Mouse (Mus musculus): ENCODE results near the gene Sox8. TPM values are rescaled to one million over a fixed set of nuclear protein-coding genes. Genes with fewer than 3 reads are reported as not detected.

Gene Sox8
- total RNA-seq (2017), result 1.2 TPM in 1 of 3 replicates, not detected in the others

DNA sequence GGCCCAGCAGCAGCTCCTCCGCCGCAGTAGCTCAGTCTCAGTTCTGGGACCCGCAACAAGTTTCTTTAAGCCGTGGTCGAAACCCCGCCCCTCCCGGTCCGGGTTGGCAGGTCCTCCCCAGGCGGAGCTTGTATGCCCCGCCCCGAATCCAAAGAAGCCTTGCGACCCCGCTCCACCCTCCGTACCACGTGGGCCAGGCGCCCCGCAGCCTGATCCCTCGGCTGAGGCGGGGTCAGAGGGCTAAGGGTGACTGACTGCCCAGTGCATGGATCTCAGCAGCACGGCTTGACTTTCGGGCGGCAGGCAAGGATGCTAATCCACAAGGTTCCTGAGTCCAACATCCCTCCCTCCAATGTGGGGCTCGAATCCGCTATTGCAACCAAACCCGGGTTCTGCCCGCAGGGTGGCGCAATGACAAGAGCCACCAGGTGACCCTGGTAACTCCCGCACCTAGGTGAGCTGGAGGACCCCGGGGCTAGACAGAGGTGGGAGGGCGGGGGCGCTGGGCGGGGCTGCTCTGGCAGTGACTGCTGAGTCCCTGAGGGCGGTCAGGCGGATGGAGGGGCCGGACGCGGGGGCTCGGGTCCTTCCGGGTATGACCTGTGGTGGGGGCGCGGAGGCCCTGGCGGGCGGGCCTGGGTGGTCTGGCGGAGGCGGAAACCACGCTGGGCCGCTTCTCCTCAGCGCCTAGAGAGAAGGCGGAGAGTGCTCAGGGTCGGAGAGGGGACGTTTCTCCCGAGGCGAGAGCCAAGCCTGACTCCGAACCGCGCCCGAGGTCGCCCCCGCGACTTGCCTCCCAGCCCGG, at the start of gene Sox8:
TSS of gene Sox8 (minus strand) at position 39 of the 805 bp plus-strand sequence.
- peak; percentile 54 for ATAC-seq (replicated peaks; ENCODE audit: insufficient number of reproducible peaks, low FRiP score, low TSS enrichment, poor library complexity, severe bottlenecking)

GRCm38 (mm10) chr17:25618508-25619056, 48.1 kb upstream of the Sox8 start:
- ATAC-seq (replicated peaks; ENCODE audit: insufficient number of reproducible peaks, low FRiP score, low TSS enrichment, poor library complexity, severe bottlenecking), result no peak

DNA sequence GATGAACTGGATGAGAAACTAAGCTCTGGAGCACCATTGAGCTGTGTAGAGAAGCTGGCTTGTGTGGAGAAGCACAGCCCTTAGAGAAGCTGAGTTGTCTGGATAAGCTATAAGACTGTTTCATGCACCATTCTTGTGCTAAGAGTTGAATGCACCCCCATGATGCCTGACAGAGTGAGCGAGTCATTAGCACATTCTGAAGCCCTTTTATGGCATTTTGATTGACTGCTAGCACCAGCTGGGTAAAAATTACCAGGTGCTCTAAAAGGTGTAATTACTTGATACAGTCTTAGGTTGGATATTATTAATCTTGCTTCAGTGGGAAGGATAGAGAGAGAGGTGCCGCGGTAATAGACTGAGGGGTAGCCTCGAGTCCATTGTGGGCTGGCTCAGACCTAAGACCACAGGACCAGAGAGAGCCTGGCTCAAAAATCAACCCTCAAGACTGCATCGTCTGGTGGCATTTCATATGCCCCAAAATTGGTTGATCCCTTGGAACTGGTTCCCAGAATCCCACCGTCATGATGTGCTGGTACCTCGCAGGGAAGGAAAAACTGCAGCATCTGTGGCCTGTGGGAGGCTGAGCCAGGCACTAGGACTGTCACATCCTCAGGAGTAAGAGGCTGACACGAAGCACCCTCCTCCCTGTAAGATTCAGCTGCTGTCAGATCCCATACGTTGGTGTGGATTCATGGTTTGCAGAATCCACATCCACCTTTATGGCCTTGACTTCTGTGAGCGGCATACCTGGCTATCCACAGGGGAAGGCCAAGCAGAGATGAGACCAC, 44.4 kb upstream of the Sox8 start:
- no peak for ATAC-seq (replicated peaks; ENCODE audit: insufficient number of reproducible peaks, low FRiP score, low TSS enrichment, poor library complexity, severe bottlenecking)

GRCm38 (mm10) chr17:25613323-25613722, 42.8 kb upstream of the Sox8 start:
- ATAC-seq (replicated peaks; ENCODE audit: insufficient number of reproducible peaks, low FRiP score, low TSS enrichment, poor library complexity, severe bottlenecking), result no peak

DNA sequence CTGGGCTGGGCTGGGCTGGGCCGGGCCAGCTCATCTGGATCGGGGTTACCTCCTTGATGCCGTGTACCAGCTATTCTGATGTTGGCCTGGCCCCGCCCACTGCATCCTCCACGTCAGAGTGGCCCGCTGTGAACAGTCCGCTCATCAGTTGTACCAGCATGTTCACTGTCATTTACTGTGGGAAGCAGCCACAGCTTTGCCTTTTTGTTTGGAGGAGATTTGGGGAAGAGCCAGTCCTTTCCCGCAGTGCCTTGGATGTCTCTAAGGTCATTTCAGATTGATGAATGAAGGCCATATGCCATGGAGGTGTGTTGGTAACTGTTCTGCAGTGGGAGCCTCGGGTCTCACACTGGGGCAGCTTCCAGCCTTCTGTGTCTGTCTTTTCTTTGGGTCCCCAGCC, 42.1 kb upstream of the Sox8 start:
- ATAC-seq (replicated peaks; ENCODE audit: insufficient number of reproducible peaks, low FRiP score, low TSS enrichment, poor library complexity, severe bottlenecking), result no peak

DNA sequence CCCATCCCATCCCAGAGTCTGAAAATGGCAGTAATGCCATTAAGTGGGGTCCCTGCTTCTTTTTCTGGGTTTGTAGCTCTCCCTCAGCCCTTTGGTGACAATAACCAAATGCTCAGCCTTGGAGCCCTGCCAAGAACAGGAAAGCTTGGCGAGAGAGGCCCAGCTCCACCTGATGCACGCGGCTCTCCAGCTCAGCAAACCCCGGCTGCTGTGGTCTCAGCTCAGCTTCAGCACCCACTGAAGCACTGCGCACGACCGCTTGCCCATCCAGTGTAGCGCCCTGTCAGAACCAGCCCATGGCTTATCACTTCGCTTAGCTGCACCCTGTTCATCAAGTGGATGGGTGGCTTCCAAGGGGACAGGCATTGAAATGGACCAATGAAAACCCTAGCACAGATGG, 39.7 kb upstream of the Sox8 start:
- no peak for ATAC-seq (replicated peaks; ENCODE audit: insufficient number of reproducible peaks, low FRiP score, low TSS enrichment, poor library complexity, severe bottlenecking)

GRCm38 (mm10) chr17:25609506-25609828, 39.0 kb upstream of the Sox8 start:
- no peak for ATAC-seq (replicated peaks; ENCODE audit: insufficient number of reproducible peaks, low FRiP score, low TSS enrichment, poor library complexity, severe bottlenecking)

DNA sequence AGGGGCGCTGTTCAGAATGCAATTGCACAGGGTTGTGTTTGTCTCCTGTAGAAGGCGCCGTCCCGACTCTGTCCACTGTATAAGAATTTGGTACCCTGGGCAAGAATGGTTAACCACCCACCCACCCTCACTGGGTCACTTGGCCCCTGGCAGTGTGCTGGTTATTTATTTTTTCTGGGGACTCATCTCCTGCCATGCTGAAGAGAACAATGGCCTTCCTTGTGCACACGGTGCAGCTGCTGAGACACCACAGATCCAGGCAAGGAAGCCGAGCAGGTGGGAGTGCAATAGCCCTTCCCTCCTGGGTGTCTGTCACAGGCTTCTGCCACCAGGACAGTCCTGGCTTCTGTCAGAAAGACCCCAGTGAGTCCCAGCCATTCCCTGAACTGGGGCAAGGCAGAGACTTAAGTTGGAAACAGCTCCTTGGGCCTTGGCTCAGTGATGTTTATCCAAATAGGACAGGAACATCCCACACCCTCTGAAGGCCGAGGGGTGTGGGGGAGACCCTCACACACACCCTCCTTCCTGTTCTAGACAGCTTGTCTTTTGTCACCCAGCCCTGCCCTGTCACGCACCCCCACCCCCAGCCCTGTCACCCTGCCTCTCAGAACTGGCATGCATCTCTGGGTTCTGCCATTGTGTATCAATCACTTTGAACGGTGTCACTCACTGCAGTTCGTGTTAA, 38.5 kb upstream of the Sox8 start:
- no peak for ATAC-seq (replicated peaks; ENCODE audit: insufficient number of reproducible peaks, low FRiP score, low TSS enrichment, poor library complexity, severe bottlenecking)

- no peak for ATAC-seq (replicated peaks; ENCODE audit: insufficient number of reproducible peaks, low FRiP score, low TSS enrichment, poor library complexity, severe bottlenecking)
Observed at GRCm38 (mm10) chr17:25608137-25608785, 37.8 kb upstream of the Sox8 start.

DNA sequence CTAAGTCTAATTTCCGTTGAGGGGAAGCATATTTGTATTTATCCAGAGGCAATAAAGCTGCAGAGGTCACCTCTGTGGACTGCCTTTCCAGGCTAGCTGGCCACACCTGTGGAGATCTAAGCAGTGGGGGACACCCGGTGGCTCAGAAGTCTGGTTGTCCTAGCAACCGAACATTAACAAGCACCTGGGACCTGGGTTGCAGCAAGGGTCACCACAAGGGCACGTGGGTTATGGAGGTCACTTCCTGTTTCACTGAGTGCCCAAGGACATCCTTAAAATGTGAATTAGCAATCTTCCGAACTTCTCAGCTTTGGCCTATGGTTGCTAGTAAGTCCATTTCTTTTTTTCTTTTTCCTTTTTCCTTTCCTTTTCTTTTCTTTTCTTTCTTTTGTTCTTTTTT, 33.7 kb upstream of the Sox8 start:
- no peak for ATAC-seq (replicated peaks; ENCODE audit: insufficient number of reproducible peaks, low FRiP score, low TSS enrichment, poor library complexity, severe bottlenecking)

DNA sequence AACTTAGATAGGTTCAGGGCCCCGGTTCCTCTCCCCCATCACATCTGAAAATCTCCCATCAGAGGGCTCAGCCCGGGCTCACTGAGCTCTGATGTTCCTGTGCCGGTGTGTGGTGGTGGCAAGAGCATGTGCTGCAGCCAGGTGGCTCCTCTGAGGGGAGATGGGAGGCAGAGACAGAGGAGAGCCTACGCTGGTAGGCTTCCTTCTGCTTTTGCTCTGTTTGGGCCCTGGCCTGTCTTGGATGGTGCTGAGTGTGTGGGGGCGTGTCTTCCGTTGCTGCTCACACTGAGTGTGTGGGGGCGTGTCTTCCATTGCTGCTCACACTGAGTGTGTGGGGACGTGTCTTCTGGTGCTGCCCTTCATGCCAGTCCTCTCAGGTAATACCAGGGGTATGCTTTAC, 31.9 kb upstream of the Sox8 start:
- ATAC-seq (replicated peaks; ENCODE audit: insufficient number of reproducible peaks, low FRiP score, low TSS enrichment, poor library complexity, severe bottlenecking), result no peak

GRCm38 (mm10) chr17:25597537-25597936, 27.1 kb upstream of the Sox8 start:
- ATAC-seq (replicated peaks; ENCODE audit: insufficient number of reproducible peaks, low FRiP score, low TSS enrichment, poor library complexity, severe bottlenecking), result 0 out of 2 replicates have a peak, but pooled peaks have one; percentile 12

DNA sequence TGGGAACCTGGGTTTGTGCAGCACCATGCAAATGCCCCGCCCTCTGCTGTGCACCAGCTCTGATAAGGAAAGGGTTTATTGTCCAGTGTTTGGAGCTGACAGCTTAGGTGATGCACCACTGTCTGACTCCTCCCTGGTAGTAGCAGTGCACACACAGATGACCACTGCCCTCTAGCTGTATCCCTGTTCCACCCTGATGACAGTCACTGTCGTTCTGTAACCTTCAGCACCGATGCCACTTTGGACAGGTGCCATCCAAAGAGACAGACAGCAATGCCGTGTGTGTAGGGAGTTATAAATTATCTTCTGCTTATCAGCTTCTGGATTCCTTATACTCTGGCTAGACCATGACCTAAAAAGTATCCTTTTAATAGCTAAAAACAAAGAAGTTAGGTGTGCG, 25.0 kb upstream of the Sox8 start:
- no peak for ATAC-seq (replicated peaks; ENCODE audit: insufficient number of reproducible peaks, low FRiP score, low TSS enrichment, poor library complexity, severe bottlenecking)

DNA sequence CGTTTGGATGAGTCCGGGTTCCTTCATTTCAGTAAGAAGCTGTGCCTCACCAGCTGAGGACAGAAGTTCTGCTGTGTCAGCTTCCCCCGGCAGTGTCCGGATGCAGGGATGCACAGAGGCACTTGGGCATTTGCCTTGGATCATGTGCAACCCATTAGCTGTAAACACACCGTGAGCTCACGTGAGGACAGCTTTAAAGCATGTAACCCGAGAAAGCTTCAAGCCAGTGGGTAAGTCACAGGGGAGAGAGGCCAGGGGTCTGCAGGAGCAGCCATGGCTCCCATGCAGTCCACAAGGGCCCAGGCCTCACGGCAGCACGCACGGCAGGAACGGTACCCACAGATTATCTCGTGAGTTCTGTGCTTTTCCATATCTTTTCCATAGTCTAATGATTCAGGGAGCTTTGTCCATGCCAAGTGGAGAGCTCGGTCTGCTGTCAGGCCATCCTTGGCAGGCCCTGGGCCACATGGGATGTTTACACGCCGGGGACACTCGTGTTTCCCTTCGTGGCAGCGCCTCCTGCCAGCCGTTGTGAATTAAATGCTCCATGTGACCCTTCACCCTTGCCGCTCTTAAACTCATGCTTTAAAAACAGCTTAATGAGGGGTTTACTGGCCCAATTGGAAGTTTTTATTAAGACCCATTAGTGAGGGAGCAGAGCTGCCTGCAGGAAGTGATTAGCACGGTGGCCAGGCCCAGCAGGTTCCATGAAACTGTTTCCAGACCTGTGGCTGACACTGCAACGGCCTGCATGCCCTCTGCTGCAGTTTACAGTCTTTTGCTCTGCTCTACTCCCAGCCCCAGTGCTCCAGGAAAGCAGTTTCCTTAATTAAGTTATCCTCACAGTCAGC, 23.1 kb upstream of the Sox8 start:
- ATAC-seq (replicated peaks; ENCODE audit: insufficient number of reproducible peaks, low FRiP score, low TSS enrichment, poor library complexity, severe bottlenecking), result no peak

DNA sequence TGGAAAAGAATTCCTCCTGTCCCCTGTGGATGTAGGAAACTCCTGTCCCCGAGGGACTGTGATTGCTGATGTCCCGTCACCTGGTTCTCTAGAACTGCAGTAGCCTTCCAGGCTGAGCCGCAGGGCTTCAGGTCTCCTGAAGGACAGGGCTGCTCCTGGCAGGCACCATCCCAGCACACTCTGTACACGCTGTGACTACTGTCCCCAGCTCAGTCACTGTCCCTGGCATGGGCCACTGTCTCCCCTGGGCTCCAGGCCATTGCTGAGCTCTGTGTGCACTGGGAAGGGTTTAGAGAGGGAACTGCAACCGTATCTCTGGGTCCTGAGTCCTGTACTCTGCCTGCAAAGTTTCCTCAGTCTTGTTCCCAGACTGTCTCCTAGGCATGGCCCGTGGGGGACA, 21.9 kb upstream of the Sox8 start:
- ATAC-seq (replicated peaks; ENCODE audit: insufficient number of reproducible peaks, low FRiP score, low TSS enrichment, poor library complexity, severe bottlenecking), result no peak

GRCm38 (mm10) chr17:25590985-25591384, 20.5 kb upstream of the Sox8 start:
- no peak for ATAC-seq (replicated peaks; ENCODE audit: insufficient number of reproducible peaks, low FRiP score, low TSS enrichment, poor library complexity, severe bottlenecking)

- no peak for ATAC-seq (replicated peaks; ENCODE audit: insufficient number of reproducible peaks, low FRiP score, low TSS enrichment, poor library complexity, severe bottlenecking)
Observed at GRCm38 (mm10) chr17:25590068-25590467, 19.6 kb upstream of the Sox8 start.

DNA sequence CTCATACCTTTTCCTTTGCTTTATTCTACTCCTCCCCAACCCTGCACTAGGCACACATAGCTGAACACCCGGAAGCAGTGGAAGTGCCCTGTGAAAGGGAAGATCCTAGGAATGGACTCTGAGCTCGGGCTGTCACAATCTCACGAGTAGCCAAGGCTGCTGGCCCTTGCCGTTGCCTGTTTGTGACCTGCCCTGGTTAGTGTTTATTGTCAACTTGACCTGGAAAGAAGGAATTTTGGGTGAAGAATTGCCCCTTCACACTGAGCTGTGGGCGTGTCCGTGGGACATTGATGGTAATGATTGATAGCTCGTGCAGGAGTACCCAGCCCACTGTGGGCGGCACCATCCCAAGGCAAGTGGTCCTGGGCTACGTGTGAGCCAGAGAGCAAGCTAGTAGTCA, 14.2 kb upstream of the Sox8 start:
- no peak for ATAC-seq (replicated peaks; ENCODE audit: insufficient number of reproducible peaks, low FRiP score, low TSS enrichment, poor library complexity, severe bottlenecking)
